ENCODE assay signal across 36 mouse cellular contexts in the genomic region with DNA sequence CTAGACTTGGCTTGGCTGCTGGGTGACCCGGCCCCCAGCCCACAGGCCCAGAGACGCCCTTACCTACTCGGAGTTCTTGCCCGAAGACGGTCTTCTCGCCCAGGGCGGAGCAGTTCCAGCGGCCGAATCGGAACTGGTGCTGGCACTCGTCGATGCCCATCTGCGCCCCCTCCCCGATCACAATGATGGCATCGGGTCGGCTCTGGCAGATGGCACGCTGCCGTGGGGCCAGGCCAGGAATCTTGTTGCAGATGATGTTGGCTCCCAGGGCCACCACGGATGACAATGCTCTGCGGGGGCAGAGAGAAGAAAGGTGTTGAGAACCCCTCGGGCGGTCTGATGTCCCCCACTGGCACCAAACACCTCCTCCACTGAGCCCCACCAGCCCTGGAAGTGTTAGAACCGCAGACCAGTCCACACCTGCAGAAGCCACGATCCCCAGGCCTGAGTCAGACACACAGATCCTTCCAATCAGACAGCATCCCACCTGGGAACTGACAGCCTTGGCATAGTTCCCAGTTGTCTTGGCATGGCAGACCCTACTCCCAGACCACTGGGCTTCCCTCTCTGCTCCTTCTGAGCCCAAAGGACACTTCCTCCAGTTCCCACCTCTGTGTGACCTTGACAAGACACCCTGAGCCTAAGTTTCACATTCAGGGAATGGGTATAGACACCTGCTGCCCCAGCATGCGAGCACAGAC. TPM values are rescaled to one million over a fixed set of nuclear protein-coding genes. Genes with fewer than 3 reads are reported as not detected.
A peak's percentile ranks its signal among the peaks of the same experiment; 100 is the strongest.
DNase-seq lines count a peak whose midpoint lies in the region; ATAC-seq and TF ChIP-seq lines count a peak whose summit lies in the region.
"Had no signal": no experiment of that assay in that cellular context is flagged by ENCODE, and none has a peak within 500 bp of the region (broad histone marks: within the 10 kb centered on the region; RNA-seq: fewer than 3 reads in every experiment).

No protein-coding gene starts in this region.

- peak; percentile 64 to 68 for DNase-seq in cerebellum, postnatal 14 days
- DNase-seq in cerebellum, adult 2 months = no peak
- DNase-seq in hindbrain, postnatal 0 days (ENCODE audit: low spot score) = peak; percentile 50
- DNase-seq: adrenal gland, postnatal 10 days; adrenal gland, postnatal 36 days; B cell, adult 2 months; cerebellum, adult 11 months; cerebellum, adult 9-10 months; cerebellum, postnatal 36 days; embryo, embryonic 11 days; gastrocnemius, postnatal 10 days; gastrocnemius, postnatal 36 days; heart, adult 2 months; heart, postnatal 14 days; heart, postnatal 4 days; kidney, adult 11 months had no signal

- no peak overlapping the region for H3K9ac ChIP-seq in hindbrain, postnatal 0 days (replicated peaks; ENCODE audit: low read length)
- no peak overlapping the region for H3K9ac ChIP-seq in hindbrain, embryonic 12.5 days
- no peak overlapping the region for H3K9ac ChIP-seq in neural tube, embryonic 14.5 days (replicated peaks; ENCODE audit: low read depth, low read length)
- H3K9ac ChIP-seq in neural tube, embryonic 15.5 days (replicated peaks) = no peak overlapping the region
- H3K9ac ChIP-seq: embryonic facial prominence, embryonic 13.5 days; forebrain, embryonic 12.5 days; heart, embryonic 13.5 days; hindbrain, embryonic 15.5 days; intestine, embryonic 15.5 days had no signal

- no peak overlapping the region for H3K4me3 ChIP-seq in cerebellum, adult 2 months (replicated peaks; ENCODE audit: insufficient read depth, low read depth, low read length)
- no peak overlapping the region for H3K4me3 ChIP-seq in hindbrain, postnatal 0 days (ENCODE audit: low read length)
- H3K4me3 ChIP-seq in hindbrain, embryonic 12.5 days = no peak overlapping the region
- H3K4me3 ChIP-seq in neural tube, embryonic 14.5 days (ENCODE audit: low read depth, low read length) = no peak overlapping the region
- H3K4me3 ChIP-seq in neural tube, embryonic 15.5 days (replicated peaks) = no peak overlapping the region
- H3K4me3 ChIP-seq: embryonic facial prominence, embryonic 10.5 days; embryonic facial prominence, embryonic 13.5 days; erythroblast, embryonic 14.5 days; forebrain, embryonic 12.5 days; heart, adult 2 months; heart, embryonic 10.5 days; heart, embryonic 13.5 days; hindbrain, embryonic 15.5 days; intestine, embryonic 15.5 days had no signal

- TF ChIP-seq CTCF in cerebellum, adult 2 months (IDR thresholded peaks at IDR 0.05; ENCODE audit: borderline replicate concordance, insufficient read depth, low read depth, low read length) = no peak
- TF ChIP-seq CTCF in hindbrain, postnatal 0 days (IDR thresholded peaks at IDR 0.05; ENCODE audit: low read depth) = no peak

- no peaks in the 10 kb centered on the region for H3K27me3 ChIP-seq in cerebellum, adult 2 months (ENCODE audit: control insufficient read depth, insufficient read depth, low read length)
- no peaks in the 10 kb centered on the region for H3K27me3 ChIP-seq in hindbrain, postnatal 0 days (ENCODE audit: insufficient read depth, low read length)
- peaks cover 4% of the 10 kb centered on the region; the same call in 1 of the 2 replicates for H3K27me3 ChIP-seq in hindbrain, embryonic 12.5 days
- no peaks in the 10 kb centered on the region for H3K27me3 ChIP-seq in neural tube, embryonic 14.5 days (ENCODE audit: control insufficient read depth, insufficient read depth, low read length)
- H3K27me3 ChIP-seq in neural tube, embryonic 15.5 days (replicated peaks) = no peaks in the 10 kb centered on the region
- H3K27me3 ChIP-seq: embryonic facial prominence, embryonic 13.5 days; forebrain, embryonic 12.5 days; hindbrain, embryonic 15.5 days; intestine, embryonic 15.5 days; Patski had no signal

- no peak overlapping the region for H3K27ac ChIP-seq in cerebellum, adult 2 months (ENCODE audit: insufficient read depth, low read length)
- H3K27ac ChIP-seq in hindbrain, postnatal 0 days = no peak overlapping the region
- H3K27ac ChIP-seq in hindbrain, embryonic 12.5 days = no peak overlapping the region
- H3K27ac ChIP-seq in neural tube, embryonic 14.5 days (ENCODE audit: low read depth, low read length) = 0 out of 2 replicates have a peak overlapping the region, but pooled peaks have one; percentile 16
- H3K27ac ChIP-seq in neural tube, embryonic 15.5 days (replicated peaks) = no peak overlapping the region
- H3K27ac ChIP-seq: embryonic facial prominence, embryonic 10.5 days; embryonic facial prominence, embryonic 13.5 days; forebrain, embryonic 12.5 days; heart, adult 2 months; heart, embryonic 10.5 days; heart, embryonic 13.5 days; hindbrain, embryonic 15.5 days; intestine, embryonic 15.5 days had no signal

- 36% methylated on average over 25 of the region's 25 CpGs for WGBS in cerebellum, adult 2 months
- 51% methylated on average over 25 of the region's 25 CpGs for WGBS in hindbrain, postnatal 0 days
- WGBS in hindbrain, embryonic 12.5 days = 92% methylated on average over 25 of the region's 25 CpGs
- WGBS in neural tube, embryonic 14.5 days = 82% methylated on average over 25 of the region's 25 CpGs
- 87% methylated on average over 25 of the region's 25 CpGs for WGBS in neural tube, embryonic 15.5 days

- no peak for ATAC-seq in hindbrain, postnatal 0 days
- no peak for ATAC-seq in hindbrain, embryonic 12.5 days (ENCODE audit: low FRiP score)
- ATAC-seq in neural tube, embryonic 14.5 days (ENCODE audit: low read depth) = no peak
- ATAC-seq in neural tube, embryonic 15.5 days (ENCODE audit: low FRiP score) = no peak
- ATAC-seq: intestine, embryonic 15.5 days; Patski had no signal

- 0 out of 2 replicates have a peak, but pooled peaks cover 4% of the 10 kb centered on the region for H3K9me3 ChIP-seq in hindbrain, postnatal 0 days (ENCODE audit: low read length)
- H3K9me3 ChIP-seq in hindbrain, embryonic 12.5 days (replicated peaks) = no peaks in the 10 kb centered on the region; the same call in 1 of the 2 replicates
- no peaks in the 10 kb centered on the region; the same call in 1 of the 2 replicates for H3K9me3 ChIP-seq in neural tube, embryonic 14.5 days (ENCODE audit: control insufficient read depth, low read length)
- H3K9me3 ChIP-seq in neural tube, embryonic 15.5 days (replicated peaks) = peaks cover 4% of the 10 kb centered on the region; the same call in 1 of the 2 replicates
- H3K9me3 ChIP-seq: embryonic facial prominence, embryonic 10.5 days; forebrain, embryonic 12.5 days; G1E; heart, embryonic 10.5 days; heart, embryonic 13.5 days; hindbrain, embryonic 15.5 days; intestine, embryonic 15.5 days had no signal

- TF ChIP-seq POLR2A in cerebellum, adult 2 months (IDR thresholded peaks at IDR 0.05; ENCODE audit: borderline replicate concordance, insufficient read depth, low read length) = no peak

- no peak overlapping the region for H3K4me2 ChIP-seq in hindbrain, postnatal 0 days (ENCODE audit: low read depth, low read length)
- no peak overlapping the region for H3K4me2 ChIP-seq in hindbrain, embryonic 12.5 days (replicated peaks)
- H3K4me2 ChIP-seq in neural tube, embryonic 14.5 days (ENCODE audit: low read depth, low read length) = no peak overlapping the region
- no peak overlapping the region for H3K4me2 ChIP-seq in neural tube, embryonic 15.5 days
- H3K4me2 ChIP-seq: embryonic facial prominence, embryonic 13.5 days; forebrain, embryonic 12.5 days; heart, embryonic 13.5 days; hindbrain, embryonic 15.5 days; intestine, embryonic 15.5 days had no signal

- H3K4me1 ChIP-seq in cerebellum, adult 2 months (ENCODE audit: control insufficient read depth, insufficient read depth, low read length) = no peaks in the 10 kb centered on the region
- 0 out of 2 replicates have a peak, but pooled peaks cover 1% of the 10 kb centered on the region for H3K4me1 ChIP-seq in hindbrain, postnatal 0 days (ENCODE audit: insufficient read depth, low read length)
- no peaks in the 10 kb centered on the region for H3K4me1 ChIP-seq in hindbrain, embryonic 12.5 days
- no peaks in the 10 kb centered on the region for H3K4me1 ChIP-seq in neural tube, embryonic 14.5 days (ENCODE audit: control insufficient read depth, insufficient read depth, low read length)
- 0 out of 2 replicates have a peak, but pooled peaks cover 2% of the 10 kb centered on the region for H3K4me1 ChIP-seq in neural tube, embryonic 15.5 days
- H3K4me1 ChIP-seq: embryonic facial prominence, embryonic 10.5 days; heart, embryonic 10.5 days; intestine, embryonic 15.5 days had no signal

- no peaks in the 10 kb centered on the region for H3K36me3 ChIP-seq in hindbrain, postnatal 0 days (ENCODE audit: insufficient read depth, low read length)
- 0 out of 2 replicates have a peak, but pooled peaks cover 4% of the 10 kb centered on the region for H3K36me3 ChIP-seq in hindbrain, embryonic 12.5 days
- no peaks in the 10 kb centered on the region for H3K36me3 ChIP-seq in neural tube, embryonic 14.5 days (ENCODE audit: control insufficient read depth, insufficient read depth, low read length)
- no peaks in the 10 kb centered on the region for H3K36me3 ChIP-seq in neural tube, embryonic 15.5 days
- H3K36me3 ChIP-seq: embryonic facial prominence, embryonic 13.5 days; G1E; heart, embryonic 10.5 days; heart, embryonic 13.5 days; hindbrain, embryonic 15.5 days; intestine, embryonic 15.5 days had no signal

RNA-seq across cellular contexts. Expression of a gene that starts 23.3 kb away (rescaled TPM):
- 11.1 and 14.7 TPM in 2 replicates for polyA plus RNA-seq in cerebellum, adult 2 months (2012; rRNA removed)
- total RNA-seq in hindbrain, postnatal 0 days (2014; rRNA removed) = 56.6 and 63.1 TPM in 2 replicates
- 26.0 and 27.2 TPM in 2 replicates for polyA plus RNA-seq in hindbrain, postnatal 0 days (2015; fragmentation: Nextera tagmentation; extraction: Ambion mirVana)
- polyA plus RNA-seq in hindbrain, embryonic 12.5 days (2016; fragmentation: Nextera tagmentation; extraction: Ambion mirVana) = 78.3 and 79.5 TPM in 2 replicates
- polyA plus RNA-seq in neural tube, embryonic 14.5 days (2014; fragmentation: Nextera tagmentation; extraction: Ambion mirVana) = 17.3 and 25.0 TPM in 2 replicates
- 16.6 and 20.2 TPM in 2 replicates for polyA plus RNA-seq in neural tube, embryonic 15.5 days (2015; fragmentation: Nextera tagmentation; extraction: Ambion mirVana)
- total RNA-seq: CH12.LX; gastrocnemius, postnatal 36 days; granulocyte monocyte progenitor cell, adult 5-6 weeks had no signal
- polyA plus RNA-seq: erythroblast, embryonic 14.5 days; G1E had no signal

RNA-seq across cellular contexts. Expression of a gene that starts 56.0 kb away (rescaled TPM):
- polyA plus RNA-seq in cerebellum, adult 2 months (2012; rRNA removed) = not detected in 2 replicates
- total RNA-seq in hindbrain, postnatal 0 days (2014; rRNA removed) = not detected in 2 replicates
- not detected in 2 replicates for polyA plus RNA-seq in hindbrain, postnatal 0 days (2015; fragmentation: Nextera tagmentation; extraction: Ambion mirVana)
- not detected in 2 replicates for polyA plus RNA-seq in hindbrain, embryonic 12.5 days (2016; fragmentation: Nextera tagmentation; extraction: Ambion mirVana)
- polyA plus RNA-seq in neural tube, embryonic 14.5 days (2014; fragmentation: Nextera tagmentation; extraction: Ambion mirVana) = not detected in 2 replicates
- polyA plus RNA-seq in neural tube, embryonic 15.5 days (2015; fragmentation: Nextera tagmentation; extraction: Ambion mirVana) = not detected in 2 replicates
- total RNA-seq: adrenal gland, adult 18-20 months; adrenal gland, postnatal 10 days; adrenal gland, postnatal 36 days; CH12.LX; G1E; gastrocnemius, adult 18-20 months; gastrocnemius, postnatal 10 days; gastrocnemius, postnatal 36 days; granulocyte monocyte progenitor cell, adult 5-6 weeks; heart, adult 2 months; heart, postnatal 14 days; heart, postnatal 4 days had no signal
- polyA plus RNA-seq: cortical plate, adult 2 months; embryonic facial prominence, embryonic 10.5 days; embryonic facial prominence, embryonic 13.5 days; erythroblast, embryonic 14.5 days; forebrain, embryonic 12.5 days; G1E; heart, adult 2 months; heart, embryonic 10.5 days; heart, embryonic 13.5 days; heart, embryonic 16.5 days; hindbrain, embryonic 11.5 days; hindbrain, embryonic 15.5 days; intestine, embryonic 15.5 days; Patski had no signal

Comparison
In these comparisons a context has a peak if more than half of its experiments do, and no peak if none do; other contexts are left out.
1. DNase-seq: peak in cerebellum, postnatal 14 days (2 of 2) and hindbrain, postnatal 0 days (single experiment); none in cerebellum, adult 2 months (0 of 2).